Mouse (Mus musculus): ENCODE measurements around the gene Rcor2.

Gene Rcor2

GRCm38 (mm10) chr19:7265478-7266191 is 1.5 kb upstream of the Rcor2 start:
- no peak for DNase-seq (ENCODE audit: low read depth)

GRCm38 (mm10) chr19:7266421-7266831 is 699 bp upstream of the Rcor2 start:
- DNase-seq (ENCODE audit: low read depth) = no peak

DNA sequence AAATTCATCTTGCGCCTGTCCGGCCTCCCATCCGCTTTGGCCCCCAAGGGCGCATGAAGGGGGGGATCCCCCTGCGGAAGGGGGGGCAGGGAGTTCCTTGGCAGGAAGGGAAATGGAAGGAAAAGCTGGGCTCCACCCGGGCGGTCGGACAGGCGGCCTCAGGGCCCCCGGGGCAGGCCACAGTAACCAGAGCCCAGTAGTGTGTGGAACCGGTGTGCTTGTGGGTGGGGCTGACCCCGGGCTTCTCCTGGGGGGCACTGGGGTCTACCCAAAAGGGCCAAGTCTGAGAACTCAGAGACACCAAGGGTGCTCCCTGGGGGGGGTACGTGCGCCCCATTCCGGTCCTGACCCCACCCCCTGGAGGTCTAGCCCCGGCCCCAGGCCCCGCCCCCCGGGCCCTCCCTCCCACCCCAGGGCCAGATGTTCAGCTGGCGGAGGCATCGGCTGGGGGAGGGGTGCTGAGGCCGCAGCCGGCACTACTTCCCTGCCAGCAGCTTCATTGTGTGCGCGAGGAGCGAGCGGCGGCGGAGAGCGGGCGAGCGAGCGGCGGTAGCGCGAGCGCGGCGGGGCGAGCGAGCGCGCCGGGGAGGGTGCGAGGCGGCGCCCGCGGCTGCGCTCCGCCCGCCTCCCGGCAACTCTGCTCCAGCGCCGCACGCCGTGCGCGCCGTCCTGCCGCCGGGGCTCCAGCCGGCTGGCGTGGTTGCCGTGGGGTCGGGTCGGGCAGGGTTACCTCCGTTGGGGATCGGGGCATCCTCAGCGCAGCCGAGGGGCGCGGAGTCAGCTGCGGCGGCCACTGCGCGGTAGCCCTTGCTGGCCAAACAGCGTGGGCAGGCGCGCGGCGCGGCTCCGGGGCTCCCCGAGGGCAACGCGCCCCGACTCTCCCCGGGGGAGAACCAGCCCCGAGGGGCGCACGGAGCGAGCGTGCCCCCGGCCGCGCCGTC is 926 bp downstream of the Rcor2 start:
- DNase-seq (ENCODE audit: low read depth) = peak; percentile 75

GRCm38 (mm10) chr19:7268722-7269090 is 1.6 kb downstream of the Rcor2 start:
- DNase-seq (ENCODE audit: low read depth) = peak; percentile 77

DNA sequence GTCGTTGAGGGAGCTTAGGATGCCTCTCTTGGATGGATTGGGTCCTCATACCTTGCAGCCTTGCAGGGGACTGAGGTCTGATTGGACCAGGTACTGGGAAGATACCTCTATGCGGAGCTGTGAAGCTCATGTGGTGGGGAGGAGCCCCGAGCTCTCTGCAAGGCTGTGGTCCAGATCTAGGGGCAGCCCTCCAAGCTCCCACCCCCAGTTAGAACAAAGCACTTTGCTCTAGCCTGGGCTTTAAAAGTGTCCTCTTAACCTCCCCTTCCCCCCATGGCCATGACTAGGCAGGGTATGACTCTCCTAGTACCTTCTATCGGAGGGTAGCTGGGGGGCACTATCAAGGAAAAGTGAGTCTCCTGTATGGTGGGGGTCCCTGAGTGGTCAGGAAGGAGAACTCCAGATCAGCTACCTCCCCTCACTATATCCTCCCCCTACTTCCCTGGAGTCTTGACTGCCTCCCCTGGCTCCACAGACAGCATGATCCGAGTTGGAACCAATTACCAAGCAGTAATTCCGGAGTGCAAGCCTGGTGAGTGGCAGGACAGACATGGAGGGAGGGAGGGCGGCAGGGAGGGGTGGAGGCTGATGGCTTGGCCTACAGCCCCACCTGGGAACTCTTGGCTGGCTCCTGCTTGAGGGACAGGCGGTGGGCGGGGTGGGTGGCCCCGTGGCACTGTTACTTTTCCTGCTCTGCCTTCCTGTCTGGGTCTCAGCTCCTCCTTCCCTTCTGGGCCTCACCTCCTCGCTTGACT is 2.3 kb downstream of the Rcor2 start:
- DNase-seq (ENCODE audit: low read depth) = no peak

GRCm38 (mm10) chr19:7273486-7273885 is 6.4 kb downstream of the Rcor2 start:
- peak; percentile 64 for DNase-seq (ENCODE audit: low read depth)

- DNase-seq (ENCODE audit: low read depth) = peak; percentile 41
These were observed 7.3 kb downstream of the Rcor2 start for GRCm38 (mm10) chr19:7274326-7274990.

- DNase-seq (ENCODE audit: low read depth) = no peak
These were observed 8.1 kb downstream of the Rcor2 start for GRCm38 (mm10) chr19:7275131-7275789.

DNA sequence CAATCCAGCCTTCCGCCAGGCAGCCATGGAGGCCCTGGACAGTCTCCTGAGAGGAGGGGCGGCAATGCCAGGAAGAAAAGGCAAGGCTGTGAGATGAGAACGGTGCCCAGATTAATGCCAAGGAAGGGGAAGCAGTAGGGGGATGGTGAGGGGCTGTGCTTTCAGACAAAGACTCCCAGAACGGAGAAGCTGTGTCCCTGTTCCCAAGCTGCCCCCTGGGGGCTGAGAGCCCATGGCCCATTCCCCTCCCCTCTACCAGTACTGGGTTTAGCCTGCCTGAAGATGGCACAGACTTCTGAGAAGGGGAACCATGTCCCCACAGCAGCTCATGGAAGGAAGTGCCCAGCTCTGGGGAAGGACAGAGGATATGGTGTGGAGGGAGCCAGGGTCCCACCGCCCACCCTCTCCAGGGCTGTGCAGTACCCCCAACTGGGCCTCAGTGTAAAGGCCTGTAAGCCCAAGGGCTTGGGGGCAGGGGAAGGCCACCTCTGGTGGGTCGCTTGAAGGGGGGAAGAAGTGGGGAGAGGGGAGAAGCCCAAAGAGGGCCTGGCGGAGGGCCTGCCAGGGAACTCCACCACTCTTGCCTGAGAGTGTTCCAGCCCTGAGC is 9.0 kb downstream of the Rcor2 start:
- no peak for DNase-seq (ENCODE audit: low read depth)

DNA sequence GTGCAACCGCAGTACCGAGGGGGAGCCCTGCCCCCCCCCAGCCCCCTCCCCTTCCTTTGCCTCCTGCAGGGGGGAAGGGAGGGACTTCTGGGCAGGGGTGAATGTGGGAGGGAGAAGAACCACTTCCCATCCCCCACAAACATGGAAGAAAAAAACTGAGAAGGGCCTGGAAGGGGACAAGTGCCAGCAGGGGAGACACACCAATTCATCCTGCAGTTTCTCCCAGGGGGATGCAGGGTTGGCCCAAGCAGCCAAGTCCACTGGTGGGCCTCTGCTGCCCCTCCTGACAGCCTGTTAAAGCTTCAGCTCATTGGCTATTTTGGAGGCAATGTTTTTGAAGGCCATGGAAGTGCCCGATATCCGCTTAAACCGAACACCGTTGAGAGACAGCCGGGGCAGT is 9.7 kb downstream of the Rcor2 start:
- DNase-seq (ENCODE audit: low read depth) = no peak

- DNase-seq (ENCODE audit: low read depth) = no peak
These were observed 11.2 kb downstream of the Rcor2 start for GRCm38 (mm10) chr19:7278200-7278906.

DNA sequence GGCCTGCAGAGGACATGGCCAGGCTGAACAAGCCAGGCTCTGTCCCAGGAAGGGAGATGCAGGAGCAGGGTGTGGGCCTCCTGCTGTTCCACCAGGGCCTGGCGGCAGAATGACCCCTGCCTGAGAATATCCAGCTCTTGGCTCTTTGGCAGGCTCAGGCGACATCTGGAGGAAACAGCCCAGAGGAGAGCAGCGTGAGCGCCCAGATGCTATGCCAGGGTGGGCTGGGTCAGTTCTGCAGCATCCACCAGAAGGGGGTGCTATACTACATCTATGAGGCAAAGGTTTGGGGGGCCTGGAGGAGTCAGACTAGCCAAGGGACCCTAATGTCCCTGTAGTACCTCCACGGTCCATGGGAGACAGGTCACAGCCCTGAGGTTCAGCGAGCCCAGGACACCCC is 12.0 kb downstream of the Rcor2 start:
- peak; percentile 56 for DNase-seq (ENCODE audit: low read depth)

DNA sequence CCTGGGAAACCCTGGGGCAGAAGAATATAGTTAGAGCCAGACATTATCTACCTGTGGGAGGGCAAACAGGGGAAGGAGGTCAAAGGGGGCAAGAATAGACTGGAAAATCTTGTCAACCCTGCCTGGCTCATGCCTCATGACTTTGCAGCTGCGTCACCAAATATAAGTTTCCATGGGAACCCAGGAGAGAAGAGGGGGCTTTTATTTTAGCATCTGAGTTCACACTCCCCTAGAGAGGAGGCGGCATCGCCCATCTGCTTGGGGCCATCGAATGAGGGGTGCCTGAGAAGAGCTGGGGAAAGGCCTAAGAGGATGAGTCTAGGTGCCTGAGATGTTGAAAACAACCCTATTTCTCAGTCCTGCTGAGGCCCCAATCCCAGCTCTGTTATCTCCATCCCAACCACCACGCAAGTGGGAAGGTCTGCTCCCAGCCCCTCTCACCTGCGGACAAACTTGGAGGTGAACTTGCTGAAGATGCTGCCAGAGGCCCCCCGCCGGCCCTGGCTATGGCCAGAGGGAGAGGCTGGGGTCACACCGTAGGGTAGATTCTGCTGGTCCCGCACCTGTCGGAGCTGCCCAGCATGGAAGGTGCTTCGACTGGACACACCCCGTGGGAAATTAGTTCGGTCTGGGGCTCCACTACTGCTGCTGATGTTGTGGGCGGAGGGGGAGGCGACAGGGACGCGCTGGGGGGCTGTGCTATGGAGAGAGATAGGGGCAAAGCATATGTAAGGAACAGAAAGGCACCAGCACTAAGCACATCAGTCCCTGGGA is 13.6 kb downstream of the Rcor2 start:
- DNase-seq (ENCODE audit: low read depth) = no peak

- no peak for DNase-seq (ENCODE audit: low read depth)
These were observed 19.6 kb downstream of the Rcor2 start for GRCm38 (mm10) chr19:7286563-7287315.

GRCm38 (mm10) chr19:7288288-7288687 is 21.2 kb downstream of the Rcor2 start:
- DNase-seq (ENCODE audit: low read depth) = no peak

DNA sequence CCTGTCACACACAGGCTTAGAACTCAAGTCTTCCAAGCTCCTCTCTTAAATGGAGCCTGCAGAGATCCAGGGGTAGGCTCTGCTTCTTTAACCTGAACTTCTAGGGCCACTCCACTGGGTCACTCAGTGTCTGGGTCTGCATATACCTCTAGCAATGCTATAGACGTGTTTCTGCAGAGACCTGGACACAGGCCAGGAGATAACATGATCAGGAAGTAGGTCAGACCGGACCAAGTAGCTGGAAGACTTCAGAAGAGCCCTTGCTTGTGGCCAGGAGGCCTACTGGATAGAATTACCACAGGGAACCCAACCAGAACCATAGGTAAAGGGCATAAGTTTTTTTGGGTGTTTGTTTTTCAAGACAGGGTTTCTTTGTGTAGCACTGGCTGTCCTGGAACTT is 22.6 kb downstream of the Rcor2 start:
- no peak for DNase-seq (ENCODE audit: low read depth)

DNA sequence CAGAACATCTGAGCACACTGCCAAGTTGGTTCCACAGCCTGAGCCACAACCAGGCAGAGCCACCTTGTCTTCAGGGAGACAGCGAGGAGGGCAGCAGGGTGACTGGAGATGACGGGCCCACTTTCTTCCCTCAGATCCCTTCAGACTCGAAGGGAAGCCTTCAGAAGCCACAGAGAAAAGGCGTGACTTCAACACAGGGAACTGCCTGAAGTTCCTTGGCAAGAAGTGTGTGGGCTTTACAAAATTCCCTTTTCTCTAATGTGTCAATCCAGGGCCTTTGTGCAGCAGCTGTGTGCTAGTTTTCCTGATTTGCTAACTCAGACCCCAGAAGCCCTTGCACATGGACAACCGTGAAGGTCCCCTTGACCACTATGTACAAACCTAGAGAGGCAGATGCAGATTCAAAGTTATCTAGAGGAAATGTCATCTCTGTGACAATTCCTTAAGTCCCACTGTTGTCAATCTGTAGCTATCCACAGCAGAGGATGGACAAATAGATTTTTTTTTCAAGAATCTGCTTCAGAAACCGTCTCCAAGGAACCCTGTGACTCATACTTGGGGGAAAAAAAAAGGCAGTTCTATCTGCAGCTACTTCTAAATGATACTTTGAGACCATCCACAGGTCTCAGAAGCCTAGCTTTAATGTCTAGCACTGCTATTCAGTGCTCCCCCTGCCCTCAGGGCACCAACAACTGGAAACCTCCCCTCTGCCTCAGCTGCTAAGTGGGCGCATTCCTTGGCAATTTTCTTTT is 25.0 kb downstream of the Rcor2 start:
- DNase-seq (ENCODE audit: low read depth) = no peak

All from induced T-regulatory cell, adult 2 months (primary cell).